ENCODE assay signal across 8 mouse cellular contexts in the genomic region with DNA sequence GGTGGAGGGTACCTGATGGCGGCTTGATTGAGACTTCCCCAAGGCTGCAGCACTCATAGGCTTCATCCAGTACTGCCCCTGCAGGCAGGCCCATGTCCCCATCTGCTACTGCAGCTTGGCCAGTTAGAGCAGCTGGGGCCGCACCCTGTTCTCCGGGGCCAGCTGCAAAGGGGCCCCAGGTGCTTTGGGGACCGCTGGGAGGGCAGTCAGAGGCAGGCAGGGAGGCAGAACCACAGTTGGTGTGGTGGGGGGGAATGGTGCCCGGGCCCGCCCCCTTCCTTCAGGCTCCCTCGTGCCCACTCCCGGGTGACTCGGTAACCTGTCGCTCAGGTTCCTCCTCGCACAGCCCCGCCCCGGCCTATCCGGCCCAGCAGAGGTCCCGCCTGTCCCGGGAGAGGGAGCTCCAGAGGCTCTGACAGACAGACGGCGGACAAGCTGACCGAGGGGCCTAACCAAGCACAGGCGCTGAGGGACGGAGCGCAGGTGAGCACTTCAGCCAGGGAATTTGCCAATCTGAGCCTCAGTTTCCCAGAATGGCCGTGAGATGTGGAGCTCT. TPM values are rescaled to one million over a fixed set of nuclear protein-coding genes. Genes with fewer than 3 reads are reported as not detected.
DNase-seq lines count a peak whose midpoint lies in the region; ATAC-seq lines count a peak whose summit lies in the region.

Eps8l2 (plus strand) TSS at position 305 of the 556 bp plus-strand sequence.

- no peak within 1 kb of the TSS for H3K27ac ChIP-seq in forebrain, embryonic 13.5 days

- H3K4me3 ChIP-seq in forebrain, embryonic 13.5 days, result no peak within 1 kb of the TSS; the same call in 1 of the 2 replicates

- 3% methylated on average over 23 of the region's 23 CpGs for WGBS in forebrain, embryonic 13.5 days

- peak; percentile 29 for DNase-seq in ovary, postnatal 14 days (ENCODE audit: low spot score)
- no peak for DNase-seq in ovary, postnatal 10 days (ENCODE audit: low spot score)
- peak; percentile 88 for DNase-seq in kidney, adult 18-20 months
- DNase-seq in lung, adult 18-20 months, result peak; percentile 89 to 92
- no peak for DNase-seq in cerebellum, adult 9-11 months
- DNase-seq in cerebellum, adult 9-10 months, result no peak

- peak within 1 kb of the TSS; percentile 41; the same call in 1 of the 2 replicates for H3K9ac ChIP-seq in forebrain, embryonic 13.5 days

- peaks cover 23% of the 10 kb centered on the region for H3K36me3 ChIP-seq in forebrain, embryonic 13.5 days (ENCODE audit: poor library complexity, severe bottlenecking)

- H3K4me1 ChIP-seq in forebrain, embryonic 13.5 days, result peaks cover 8% of the 10 kb centered on the region; the same call in 1 of the 2 replicates

- H3K4me2 ChIP-seq in forebrain, embryonic 13.5 days, result peak within 1 kb of the TSS; percentile 27

- H3K9me3 ChIP-seq in forebrain, embryonic 13.5 days (replicated peaks), result no peaks in the 10 kb centered on the region

- ATAC-seq in forebrain, embryonic 13.5 days, result no peak
- peak; percentile 51 for ATAC-seq in neutrophil, adult 5-6 weeks (ENCODE audit: extremely low read depth, insufficient number of reproducible peaks, low FRiP score, poor library complexity, severe bottlenecking)

- peaks cover 19% of the 10 kb centered on the region for H3K27me3 ChIP-seq in forebrain, embryonic 13.5 days

RNA-seq across cellular contexts. Expression of gene Eps8l2, which starts in this region (rescaled TPM):
- polyA plus RNA-seq in forebrain, embryonic 13.5 days (2015; fragmentation: Nextera tagmentation; extraction: Ambion mirVana), result 0.43 and 0.64 TPM in 2 replicates
- 3.1 and 7.9 TPM in 2 replicates for total RNA-seq in neutrophil, adult 5-6 weeks (2017)

Comparison
In these comparisons a context has a peak if more than half of its experiments do, and no peak if none do; other contexts are left out.
1. DNase-seq: peak in ovary, postnatal 14 days (single experiment), kidney, adult 18-20 months (single experiment) and lung, adult 18-20 months (2 of 2); none in ovary, postnatal 10 days (single experiment), cerebellum, adult 9-11 months (single experiment) and cerebellum, adult 9-10 months (single experiment).